In genomic region chr1:154148948-154149347, GRCm38 (mm10) we compare ENCODE assay signal across 11 mouse cellular contexts. TPM values are rescaled to one million over a fixed set of nuclear protein-coding genes. Genes with fewer than 3 reads are reported as not detected.
DNase-seq lines count a peak whose midpoint lies in the region; ATAC-seq and TF ChIP-seq lines count a peak whose summit lies in the region.
"Had no signal": no experiment of that assay in that cellular context is flagged by ENCODE, and none has a peak within 500 bp of the region (broad histone marks: within the 10 kb centered on the region; RNA-seq: fewer than 3 reads in every experiment).

No protein-coding gene starts in this region.

- DNase-seq in heart, adult 11 months, result peak; percentile 95
- no peak for DNase-seq in heart, adult 8-10 months (ENCODE audit: low spot score)
- peak; percentile 41 for DNase-seq in ovary, postnatal 36 days (ENCODE audit: low spot score)
- no peak for DNase-seq in ovary, postnatal 10 days (ENCODE audit: low spot score)
- peak; percentile 73 for DNase-seq in kidney, postnatal 0 days (ENCODE audit: low spot score)
- peak; percentile 72 for DNase-seq in stomach, postnatal 0 days (ENCODE audit: low spot score)
- no peak for DNase-seq in retina, postnatal 1 day
- DNase-seq in midbrain, embryonic 14.5 days, result no peak
- DNase-seq: liver, embryonic 13.5 days had no signal

- 0 out of 2 replicates have a peak overlapping the region, but pooled peaks have one; percentile 9 for H3K27ac ChIP-seq in kidney, postnatal 0 days
- peak overlapping the region; percentile 81 for H3K27ac ChIP-seq in stomach, postnatal 0 days (replicated peaks)
- no peak overlapping the region for H3K27ac ChIP-seq in midbrain, embryonic 14.5 days (replicated peaks; ENCODE audit: low read depth, low read length)
- H3K27ac ChIP-seq: embryonic facial prominence, embryonic 10.5 days; liver, embryonic 13.5 days; midbrain, embryonic 13.5 days had no signal

- peak; percentile 31 for TF ChIP-seq EP300 in stomach, postnatal 0 days (optimal IDR thresholded peaks at IDR 0.05)

- no peak overlapping the region for H3K4me3 ChIP-seq in kidney, postnatal 0 days (replicated peaks; ENCODE audit: low read depth, low read length)
- no peak overlapping the region for H3K4me3 ChIP-seq in stomach, postnatal 0 days (ENCODE audit: low read depth, low read length)
- H3K4me3 ChIP-seq in midbrain, embryonic 14.5 days (replicated peaks; ENCODE audit: low read depth, low read length), result no peak overlapping the region
- H3K4me3 ChIP-seq: embryonic facial prominence, embryonic 10.5 days; liver, embryonic 13.5 days; midbrain, embryonic 13.5 days had no signal

- H3K27me3 ChIP-seq in kidney, postnatal 0 days (ENCODE audit: insufficient read depth, low read length), result no peaks in the 10 kb centered on the region
- H3K27me3 ChIP-seq in stomach, postnatal 0 days (ENCODE audit: control insufficient read depth, insufficient read depth, low read length), result no peaks in the 10 kb centered on the region
- H3K27me3 ChIP-seq in midbrain, embryonic 14.5 days (ENCODE audit: control insufficient read depth, insufficient read depth, low read length), result no peaks in the 10 kb centered on the region
- H3K27me3 ChIP-seq: liver, embryonic 13.5 days; midbrain, embryonic 13.5 days had no signal

- H3K4me2 ChIP-seq in kidney, postnatal 0 days (ENCODE audit: low read length), result no peak overlapping the region
- H3K4me2 ChIP-seq in stomach, postnatal 0 days (replicated peaks; ENCODE audit: low read depth), result no peak overlapping the region
- H3K4me2 ChIP-seq in midbrain, embryonic 14.5 days (ENCODE audit: low read length), result no peak overlapping the region
- H3K4me2 ChIP-seq: liver, embryonic 13.5 days; midbrain, embryonic 13.5 days had no signal

- no peak for TF ChIP-seq CTCF in kidney, postnatal 0 days (IDR thresholded peaks at IDR 0.05; ENCODE audit: low read depth)
- TF ChIP-seq CTCF in stomach, postnatal 0 days (IDR thresholded peaks at IDR 0.05; ENCODE audit: low read depth), result no peak

- H3K36me3 ChIP-seq in kidney, postnatal 0 days (ENCODE audit: insufficient read depth, low read length), result no peaks in the 10 kb centered on the region
- H3K36me3 ChIP-seq in stomach, postnatal 0 days (ENCODE audit: control insufficient read depth, insufficient read depth, low read length), result no peaks in the 10 kb centered on the region
- no peaks in the 10 kb centered on the region for H3K36me3 ChIP-seq in midbrain, embryonic 14.5 days (ENCODE audit: control insufficient read depth, insufficient read depth, low read length)
- H3K36me3 ChIP-seq: embryonic facial prominence, embryonic 10.5 days; liver, embryonic 13.5 days; midbrain, embryonic 13.5 days had no signal

- no peaks in the 10 kb centered on the region for H3K9me3 ChIP-seq in kidney, postnatal 0 days (replicated peaks; ENCODE audit: low read length)
- no peaks in the 10 kb centered on the region for H3K9me3 ChIP-seq in stomach, postnatal 0 days (ENCODE audit: control insufficient read depth, low read length)
- H3K9me3 ChIP-seq in midbrain, embryonic 14.5 days (ENCODE audit: control insufficient read depth, low read length), result no peaks in the 10 kb centered on the region
- H3K9me3 ChIP-seq: embryonic facial prominence, embryonic 10.5 days; liver, embryonic 13.5 days; midbrain, embryonic 13.5 days had no signal

- WGBS in kidney, postnatal 0 days, result 39% methylated on average over 10 of the region's 10 CpGs
- WGBS in stomach, postnatal 0 days, result 28% methylated on average over 10 of the region's 10 CpGs
- 92% methylated on average over 10 of the region's 10 CpGs for whole genome bisulfite sequencing in midbrain, embryonic 14.5 days

- H3K9ac ChIP-seq in kidney, postnatal 0 days (ENCODE audit: low read depth, low read length), result no peak overlapping the region
- H3K9ac ChIP-seq in stomach, postnatal 0 days (ENCODE audit: low read length), result no peak overlapping the region
- no peak overlapping the region for H3K9ac ChIP-seq in midbrain, embryonic 14.5 days (replicated peaks; ENCODE audit: low read length)
- H3K9ac ChIP-seq: liver, embryonic 13.5 days; midbrain, embryonic 13.5 days had no signal

- H3K4me1 ChIP-seq in kidney, postnatal 0 days (replicated peaks; ENCODE audit: insufficient read depth, low read length), result peaks cover 13% of the 10 kb centered on the region; the same call in 1 of the 2 replicates
- peaks cover 9% of the 10 kb centered on the region; the same call in 1 of the 2 replicates for H3K4me1 ChIP-seq in stomach, postnatal 0 days (replicated peaks; ENCODE audit: control insufficient read depth, insufficient read depth)
- H3K4me1 ChIP-seq in midbrain, embryonic 14.5 days (ENCODE audit: control insufficient read depth, insufficient read depth, low read length), result peaks cover 7% of the 10 kb centered on the region

- peak; percentile 75 for ATAC-seq in kidney, postnatal 0 days (replicated peaks; ENCODE audit: low FRiP score, low read depth)
- peak; percentile 88 for ATAC-seq in stomach, postnatal 0 days (ENCODE audit: low FRiP score, low TSS enrichment)
- no peak for ATAC-seq in midbrain, embryonic 14.5 days (ENCODE audit: low FRiP score, low TSS enrichment)
- ATAC-seq: midbrain, embryonic 13.5 days had no signal

RNA-seq across cellular contexts. Expression of gene Zfp648, which starts 52.0 kb away (rescaled TPM):
- not detected for total RNA-seq in heart, adult 8-10 months (2022)
- 0.38 and 0.55 TPM in 2 replicates for polyA plus RNA-seq in kidney, postnatal 0 days (2015; fragmentation: Nextera tagmentation; extraction: Ambion mirVana)
- 0.05 and 0.06 TPM in 2 replicates for polyA plus RNA-seq in stomach, postnatal 0 days (2015; fragmentation: Nextera tagmentation; extraction: Ambion mirVana)
- polyA plus RNA-seq in midbrain, embryonic 14.5 days (2014; fragmentation: Nextera tagmentation; extraction: Ambion mirVana), result 0.23 and 0.36 TPM in 2 replicates
- polyA plus RNA-seq: liver, embryonic 13.5 days; midbrain, embryonic 13.5 days had no signal

Comparison
In these comparisons a context has a peak if more than half of its experiments do, and no peak if none do; other contexts are left out.
1. DNase-seq: peak in heart, adult 11 months (single experiment), ovary, postnatal 36 days (single experiment), kidney, postnatal 0 days (single experiment) and stomach, postnatal 0 days (single experiment); none in heart, adult 8-10 months (single experiment), ovary, postnatal 10 days (single experiment), retina, postnatal 1 day (single experiment) and midbrain, embryonic 14.5 days (single experiment).